ENCODE assay signal across 8 mouse cellular contexts in genomic region chr15:36901830-36902285, GRCm38 (mm10).
DNase-seq lines count a peak whose midpoint lies in the region; ATAC-seq and TF ChIP-seq lines count a peak whose summit lies in the region.

No protein-coding gene starts in this region.

- peaks cover 17% of the 10 kb centered on the region for H3K4me1 ChIP-seq in forebrain, postnatal 0 days (ENCODE audit: insufficient read depth)
- peaks cover 24% of the 10 kb centered on the region for H3K4me1 ChIP-seq in intestine, postnatal 0 days (replicated peaks; ENCODE audit: control insufficient read depth, insufficient read depth, low read length)
- H3K4me1 ChIP-seq in limb, embryonic 12.5 days (replicated peaks), result peaks cover 32% of the 10 kb centered on the region
- peaks cover 15% of the 10 kb centered on the region; the same call in 1 of the 2 replicates for H3K4me1 ChIP-seq in midbrain, postnatal 0 days (ENCODE audit: insufficient read depth, low read length)

- ATAC-seq in forebrain, postnatal 0 days, result peak; percentile 100
- no peak for ATAC-seq in intestine, postnatal 0 days
- peak; percentile 84 for ATAC-seq in limb, embryonic 12.5 days (ENCODE audit: insufficient number of reproducible peaks, insufficient read depth, low FRiP score, low TSS enrichment, low read depth)
- ATAC-seq in midbrain, postnatal 0 days (ENCODE audit: low FRiP score), result peak; percentile 96

- no peak overlapping the region for H3K4me3 ChIP-seq in forebrain, postnatal 0 days (ENCODE audit: low read depth, low read length)
- H3K4me3 ChIP-seq in intestine, postnatal 0 days (ENCODE audit: low read depth, low read length), result no peak overlapping the region
- no peak overlapping the region for H3K4me3 ChIP-seq in limb, embryonic 12.5 days (replicated peaks)
- H3K4me3 ChIP-seq in midbrain, postnatal 0 days (ENCODE audit: low read depth, low read length), result no peak overlapping the region

- no peak for TF ChIP-seq CTCF in forebrain, postnatal 0 days (IDR thresholded peaks at IDR 0.05; ENCODE audit: low read depth)
- TF ChIP-seq CTCF in intestine, postnatal 0 days (IDR thresholded peaks at IDR 0.05; ENCODE audit: low read depth), result no peak
- no peak for TF ChIP-seq CTCF in midbrain, postnatal 0 days (IDR thresholded peaks at IDR 0.05)

- H3K4me2 ChIP-seq in forebrain, postnatal 0 days (ENCODE audit: low read depth), result peak overlapping the region; percentile 20
- H3K4me2 ChIP-seq in intestine, postnatal 0 days (replicated peaks; ENCODE audit: low read depth), result no peak overlapping the region
- peak overlapping the region; percentile 31 for H3K4me2 ChIP-seq in limb, embryonic 12.5 days
- peak overlapping the region; percentile 7; the same call in 1 of the 2 replicates for H3K4me2 ChIP-seq in midbrain, postnatal 0 days (ENCODE audit: low read depth, low read length, poor library complexity, severe bottlenecking)

- under 1% methylated on average over 7 of the region's 7 CpGs for WGBS in forebrain, postnatal 0 days
- 21% methylated on average over 7 of the region's 7 CpGs for WGBS in intestine, postnatal 0 days
- 0% methylated on average over 7 of the region's 7 CpGs for WGBS in limb, embryonic 12.5 days
- WGBS in midbrain, postnatal 0 days, result 0% methylated on average over 7 of the region's 7 CpGs

- H3K36me3 ChIP-seq in forebrain, postnatal 0 days (ENCODE audit: insufficient read depth), result no peaks in the 10 kb centered on the region
- H3K36me3 ChIP-seq in intestine, postnatal 0 days (ENCODE audit: control insufficient read depth, insufficient read depth), result no peaks in the 10 kb centered on the region
- no peaks in the 10 kb centered on the region for H3K36me3 ChIP-seq in limb, embryonic 12.5 days
- no peaks in the 10 kb centered on the region for H3K36me3 ChIP-seq in midbrain, postnatal 0 days (ENCODE audit: insufficient read depth, low read length)

- no peaks in the 10 kb centered on the region for H3K9me3 ChIP-seq in forebrain, postnatal 0 days (ENCODE audit: low read length)
- H3K9me3 ChIP-seq in intestine, postnatal 0 days (ENCODE audit: control insufficient read depth), result no peaks in the 10 kb centered on the region
- H3K9me3 ChIP-seq in limb, embryonic 12.5 days, result no peaks in the 10 kb centered on the region
- H3K9me3 ChIP-seq in midbrain, postnatal 0 days (ENCODE audit: low read length), result no peaks in the 10 kb centered on the region

- no peaks in the 10 kb centered on the region for H3K27me3 ChIP-seq in forebrain, postnatal 0 days (ENCODE audit: insufficient read depth, low read length)
- H3K27me3 ChIP-seq in intestine, postnatal 0 days (replicated peaks; ENCODE audit: control insufficient read depth, insufficient read depth, low read length), result no peaks in the 10 kb centered on the region
- H3K27me3 ChIP-seq in limb, embryonic 12.5 days, result no peaks in the 10 kb centered on the region
- no peaks in the 10 kb centered on the region for H3K27me3 ChIP-seq in midbrain, postnatal 0 days (ENCODE audit: insufficient read depth, low read length)

- H3K27ac ChIP-seq in forebrain, postnatal 0 days (ENCODE audit: low read depth, low read length), result peak overlapping the region; percentile 50; the same call in 1 of the 2 replicates
- H3K27ac ChIP-seq in intestine, postnatal 0 days (ENCODE audit: low read depth, low read length), result peak overlapping the region; percentile 94; the same call in 1 of the 2 replicates
- no peak overlapping the region for H3K27ac ChIP-seq in limb, embryonic 12.5 days
- peak overlapping the region; percentile 51 for H3K27ac ChIP-seq in midbrain, postnatal 0 days (ENCODE audit: low read depth, low read length)

- H3K9ac ChIP-seq in forebrain, postnatal 0 days, result no peak overlapping the region; the same call in 1 of the 2 replicates
- no peak overlapping the region for H3K9ac ChIP-seq in intestine, postnatal 0 days (ENCODE audit: low read depth, low read length)
- peak overlapping the region; percentile 44; the same call in 1 of the 2 replicates for H3K9ac ChIP-seq in limb, embryonic 12.5 days (replicated peaks)
- H3K9ac ChIP-seq in midbrain, postnatal 0 days (replicated peaks; ENCODE audit: low read length, poor library complexity, severe bottlenecking), result 0 out of 2 replicates have a peak overlapping the region, but pooled peaks have one; percentile 33

- DNase-seq in adrenal gland, postnatal 10 days, result peak; percentile 44
- no peak for DNase-seq in adrenal gland, postnatal 4 days (ENCODE audit: low spot score in 2 of 2)
- peak; percentile 58 for DNase-seq in cerebellum, adult 11-12 months
- peak; percentile 84 for DNase-seq in forebrain, postnatal 0 days
- DNase-seq in midbrain, postnatal 0 days (ENCODE audit: low spot score), result peak; percentile 85
- DNase-seq in c-Kit-positive CD71-positive TER-119-positive erythroid progenitor cells, embryonic 14.5 days (ENCODE audit: low spot score), result no peak

Comparison
In these comparisons a context has a peak if more than half of its experiments do, and no peak if none do; other contexts are left out.
1. DNase-seq: peak in adrenal gland, postnatal 10 days (single experiment), cerebellum, adult 11-12 months (single experiment), forebrain, postnatal 0 days (single experiment) and midbrain, postnatal 0 days (single experiment); none in adrenal gland, postnatal 4 days (0 of 2) and c-Kit-positive CD71-positive TER-119-positive erythroid progenitor cells, embryonic 14.5 days (single experiment).
2. H3K9ac ChIP-seq: peak in limb, embryonic 12.5 days (single experiment) and midbrain, postnatal 0 days (single experiment); none in forebrain, postnatal 0 days (single experiment) and intestine, postnatal 0 days (single experiment).